Mouse (Mus musculus) ES-Bruce4 (cell line): ENCODE data around the gene BC004004.

Source experiments
- CTCF ChIP-seq: IDR thresholded peaks from one replicate; pipeline ENCODE4 v1.8.1; 2011; ENCODE audit warnings: low read depth, low read length
- EP300 ChIP-seq: IDR thresholded peaks from 2 replicates; pipeline ENCODE4 v1.6.1; 2011; ENCODE audit warnings: low read depth, low read length; ENCODE audit not compliant: insufficient read depth
- POLR2A ChIP-seq: IDR thresholded peaks from one replicate; pipeline ENCODE4 v1.8.1; 2011; ENCODE audit warnings: low read length; ENCODE audit not compliant: insufficient read depth

DNA sequence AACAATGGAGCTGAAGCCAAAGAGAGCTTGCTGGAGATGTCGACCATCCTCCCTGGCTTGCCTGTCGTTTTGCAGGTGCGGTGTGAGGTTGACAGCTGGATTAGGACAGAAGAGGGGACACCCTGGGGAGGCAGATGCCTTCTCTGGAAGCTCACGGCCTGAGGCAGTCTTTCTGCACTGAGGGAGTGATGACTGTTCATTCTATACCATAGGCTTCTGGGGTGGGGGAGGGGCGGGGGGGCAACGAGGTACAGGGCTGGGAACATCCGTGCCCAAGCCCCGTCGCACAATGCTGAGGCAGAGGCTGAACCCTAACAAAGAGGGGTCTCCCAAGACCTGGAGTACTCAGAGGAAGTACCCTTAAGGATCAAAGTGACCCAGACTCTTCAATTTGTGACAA is 88.3 kb downstream of the BC004004 start:
- no peak for TF ChIP-seq CTCF
- TF ChIP-seq POLR2A, result no peak
- TF ChIP-seq EP300, result no peak
